Mouse (Mus musculus): ENCODE data around the gene Ptges2.

GRCm38 (mm10) chr2:32380001-32380500 lies 15.6 kb upstream of the Ptges2 start:
- TF ChIP-seq CTCF (IDR thresholded peaks at IDR 0.05; ENCODE audit: control insufficient read depth, insufficient read depth, low read length), result no peak
- TF ChIP-seq POLR2A (IDR thresholded peaks at IDR 0.05; ENCODE audit: borderline replicate concordance, control insufficient read depth, low read depth, low read length), result no peak
